Comparison of ENCODE assay signal across 16 mouse cellular contexts in the genomic region with DNA sequence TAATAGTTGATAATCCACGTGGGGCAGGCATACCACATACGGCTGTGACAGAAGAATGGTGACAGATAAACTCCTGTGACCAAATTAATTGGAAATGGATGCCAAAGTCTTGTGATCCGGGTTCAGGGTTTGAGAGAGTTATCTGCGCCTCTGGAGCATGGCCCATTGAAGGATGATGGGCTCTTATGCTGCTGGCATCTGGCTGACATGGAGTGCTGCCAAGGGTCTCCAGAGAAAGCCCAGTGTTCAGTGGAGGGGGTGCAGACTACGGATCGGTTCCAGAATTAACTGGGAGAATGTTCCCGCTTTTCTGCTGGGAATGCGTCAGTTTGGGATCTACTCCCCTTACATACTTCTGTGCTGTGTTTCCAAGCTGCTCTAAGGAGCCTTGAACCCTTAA.
DNase-seq lines count a peak whose midpoint lies in the region; ATAC-seq lines count a peak whose summit lies in the region.
"Had no signal": no experiment of that assay in that cellular context is flagged by ENCODE, and none has a peak within 500 bp of the region (broad histone marks: within the 10 kb centered on the region; RNA-seq: fewer than 3 reads in every experiment).

No protein-coding gene starts in this region.

- no peak overlapping the region; a peak in 1 of 4 replicates for H3K27ac ChIP-seq in heart, embryonic 14.5 days (replicated peaks in 1 of 2; ENCODE audit: control insufficient read depth in 1 of 2, insufficient read depth in 1 of 2, low read depth in 2 of 2, low read length in 2 of 2)
- H3K27ac ChIP-seq: embryonic facial prominence, embryonic 15.5 days; limb, embryonic 12.5 days had no signal

- intact Hi-C loops in heart, postnatal 36 days (cut with DNase I) = no loop called here
- intact Hi-C loops in left cerebral cortex, postnatal 4 days (cut with DNase I) = no loop called here
- intact Hi-C loops in left cerebral cortex, postnatal 10 days (cut with DNase I) = no loop called here

- H3K9ac ChIP-seq in heart, embryonic 14.5 days (ENCODE audit: low read length) = no peak overlapping the region
- H3K9ac ChIP-seq: embryonic facial prominence, embryonic 15.5 days; limb, embryonic 12.5 days had no signal

- no peaks in the 10 kb centered on the region for H3K9me3 ChIP-seq in heart, embryonic 14.5 days (ENCODE audit: control insufficient read depth, low read length)
- H3K9me3 ChIP-seq: embryonic facial prominence, embryonic 15.5 days; G1E; limb, embryonic 12.5 days; megakaryocyte, embryonic 14.5 days had no signal

- no peaks in the 10 kb centered on the region for H3K27me3 ChIP-seq in heart, embryonic 14.5 days (ENCODE audit: control insufficient read depth, insufficient read depth, low read length)
- H3K27me3 ChIP-seq: embryonic facial prominence, embryonic 15.5 days; limb, embryonic 12.5 days; megakaryocyte, embryonic 14.5 days had no signal

- H3K4me3 ChIP-seq in heart, embryonic 14.5 days (ENCODE audit: control insufficient read depth in 1 of 2, insufficient read depth in 1 of 2, low read depth in 1 of 2, low read length in 2 of 2) = no peak overlapping the region
- H3K4me3 ChIP-seq: embryonic facial prominence, embryonic 15.5 days; limb, embryonic 12.5 days; megakaryocyte, embryonic 14.5 days had no signal

- peak; percentile 80 for ATAC-seq in heart, embryonic 14.5 days (ENCODE audit: insufficient number of reproducible peaks, insufficient read depth, low FRiP score, low read depth)
- ATAC-seq: intestine, embryonic 16.5 days had no signal

- DNase-seq in heart, postnatal 36 days = no peak
- peak; percentile 60 for DNase-seq in left cerebral cortex, postnatal 4 days
- DNase-seq in left cerebral cortex, postnatal 10 days (ENCODE audit: extremely low spot score in 1 of 2, low spot score in 2 of 2) = no peak
- DNase-seq in retina, postnatal 1 day = peak; percentile 19
- DNase-seq in retina, embryonic 14.5 days (ENCODE audit: low spot score) = no peak
- no peak for DNase-seq in liver
- DNase-seq: cerebellum, adult 11 months; gastrocnemius, postnatal 14 days; thymus, adult 18-20 months had no signal

- no peaks in the 10 kb centered on the region for H3K36me3 ChIP-seq in heart, embryonic 14.5 days (ENCODE audit: control insufficient read depth, insufficient read depth, low read length)
- H3K36me3 ChIP-seq: embryonic facial prominence, embryonic 15.5 days; limb, embryonic 12.5 days had no signal

- WGBS in heart, embryonic 14.5 days = 36% methylated on average over 8 of the region's 8 CpGs

- H3K4me2 ChIP-seq in heart, embryonic 14.5 days (ENCODE audit: low read length) = peak overlapping the region; percentile 19
- H3K4me2 ChIP-seq: embryonic facial prominence, embryonic 15.5 days; heart, embryonic 11.5 days; limb, embryonic 12.5 days had no signal

- H3K4me1 ChIP-seq in heart, embryonic 14.5 days (ENCODE audit: control insufficient read depth in 2 of 2, insufficient read depth in 2 of 2, low read length in 2 of 2) = peaks cover 3 to 13% of the 10 kb centered on the region in 2 experiments; a peak in 3 of 4 replicates
- H3K4me1 ChIP-seq: embryonic facial prominence, embryonic 15.5 days; limb, embryonic 12.5 days had no signal

Comparison
In these comparisons a context has a peak if more than half of its experiments do, and no peak if none do; other contexts are left out.
1. DNase-seq: peak in left cerebral cortex, postnatal 4 days (single experiment) and retina, postnatal 1 day (single experiment); none in heart, postnatal 36 days (0 of 2), left cerebral cortex, postnatal 10 days (0 of 2), retina, embryonic 14.5 days (single experiment) and liver (single experiment).